Mouse (Mus musculus) myocyte (in vitro differentiated cells): ENCODE data around the gene Rnf144a. TPM values are rescaled to one million over a fixed set of nuclear protein-coding genes. Genes with fewer than 3 reads are reported as not detected.

ENCODE experiments used
- H3K27me3 ChIP-seq: one replicate; pipeline ENCODE4 v1.6.1; 2011; ENCODE audit not compliant: control insufficient read depth, insufficient read depth, insufficient read length
- H3K36me3 ChIP-seq: one replicate; pipeline ENCODE4 v1.6.1; 2011; ENCODE audit not compliant: control insufficient read depth, insufficient read depth
- H3K4me2 ChIP-seq: one replicate; pipeline ENCODE4 v1.6.1; 2011; ENCODE audit warnings: low read depth, control low read depth
- H3K4me3 ChIP-seq: one replicate; pipeline ENCODE4 v1.5.1; 2011; ENCODE audit warnings: mild to moderate bottlenecking, control low read depth, moderate library complexity
- H3K79me2 ChIP-seq: one replicate; pipeline ENCODE4 v1.6.1; 2011; ENCODE audit not compliant: control insufficient read depth, insufficient read depth
- H3ac ChIP-seq: one replicate; pipeline ENCODE4 v1.6.1; 2011; ENCODE audit not compliant: control insufficient read depth, insufficient read length
- CEBPB ChIP-seq: IDR thresholded peaks from 2 replicates; pipeline ENCODE4 v1.6.1; 2011; ENCODE audit warnings: mild to moderate bottlenecking, moderate library complexity; ENCODE audit not compliant: poor library complexity, insufficient read depth, severe bottlenecking
- E2F4 ChIP-seq: IDR thresholded peaks from one replicate; pipeline ENCODE4 v1.6.1; 2011; ENCODE audit warnings: mild to moderate bottlenecking, control low read depth, moderate library complexity; ENCODE audit not compliant: insufficient read depth
- MAX ChIP-seq: IDR thresholded peaks from one replicate; pipeline ENCODE4 v1.6.1; 2011; ENCODE audit warnings: low read depth, mild to moderate bottlenecking, control low read depth
- MYOD1 ChIP-seq, 3 experiments: IDR thresholded peaks; one replicate each; pipeline ENCODE4 v1.6.1; 2011; ENCODE audit warnings: control low read depth in 2 of 3, low read depth in 2 of 3, mild to moderate bottlenecking in 2 of 3, moderate library complexity in 1 of 3; ENCODE audit not compliant: insufficient read length in 2 of 3, control insufficient read depth in 1 of 3
- MYOG ChIP-seq, 3 experiments: IDR thresholded peaks; one replicate each; pipeline ENCODE4 v1.6.1; 2011; ENCODE audit warnings: control low read depth in 2 of 3, low read depth in 2 of 3, mild to moderate bottlenecking in 2 of 3; ENCODE audit not compliant: insufficient read length in 2 of 3, control insufficient read depth in 1 of 3, insufficient read depth in 1 of 3
- POLR2A ChIP-seq: IDR thresholded peaks from one replicate; pipeline ENCODE4 v1.6.1; 2011; ENCODE audit warnings: low read depth, mild to moderate bottlenecking, control low read depth, moderate library complexity; ENCODE audit not compliant: insufficient read length
- POLR2AphosphoS2 ChIP-seq: IDR thresholded peaks from one replicate; pipeline ENCODE4 v1.6.1; 2011; ENCODE audit warnings: low read depth, control low read depth; ENCODE audit not compliant: insufficient read length
- REST ChIP-seq: IDR thresholded peaks from one replicate; pipeline ENCODE4 v1.6.1; 2011; ENCODE audit warnings: mild to moderate bottlenecking, control low read depth, moderate library complexity; ENCODE audit not compliant: insufficient read depth, insufficient read length
- SRF ChIP-seq: IDR thresholded peaks from one replicate; pipeline ENCODE4 v1.6.1; 2011; ENCODE audit warnings: low read depth; ENCODE audit not compliant: control insufficient read depth, insufficient read length
- TCF12 ChIP-seq: IDR thresholded peaks from one replicate; pipeline ENCODE4 v1.6.1; 2011; ENCODE audit warnings: mild to moderate bottlenecking, control low read depth; ENCODE audit not compliant: poor library complexity, insufficient read depth, severe bottlenecking
- TCF3 ChIP-seq: IDR thresholded peaks from one replicate; pipeline ENCODE4 v1.6.1; 2011; ENCODE audit warnings: low read depth, control low read depth; ENCODE audit not compliant: insufficient read length
- USF1 ChIP-seq: IDR thresholded peaks from one replicate; pipeline ENCODE4 v1.6.1; 2011; ENCODE audit warnings: low read depth, mild to moderate bottlenecking, control low read depth, moderate library complexity
- polyA plus RNA-seq: library from polyadenylated mRNA; unstranded; fragments of >200 nt; fragmentation: generic; extraction: Trizol; gene quantifications from one replicate; pipeline ENCODE4 v1.2.1, GENCODE M21; 2012; ENCODE audit warnings: missing spikeins

Rnf144a gene
- polyA plus RNA-seq, 1 experiment, result not detected

DNA sequence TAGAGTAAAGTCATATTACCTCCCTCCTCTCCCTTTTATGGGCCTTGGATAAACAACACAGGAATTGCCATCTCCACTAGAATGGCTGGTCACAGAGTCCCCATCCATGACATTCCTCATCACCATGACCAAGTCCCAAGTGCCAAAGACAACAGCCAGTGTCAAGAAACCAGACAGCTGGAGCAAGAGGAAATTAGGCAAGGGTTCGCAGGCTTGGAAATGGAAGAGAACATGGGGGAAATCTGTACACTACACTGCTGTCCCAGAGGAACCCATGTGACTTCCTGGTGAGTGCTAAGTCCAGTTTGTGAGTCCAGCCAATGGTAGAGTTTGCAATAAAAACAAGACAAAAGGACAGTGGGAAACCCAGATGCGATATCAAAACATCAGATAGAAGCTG is 47.7 kb downstream of the Rnf144a start:
- Histone ChIP-seq H3K36me3 (no peaks in the 10 kb centered on the region), H3K4me2 (no peak overlapping the region), H3K79me2 (no peaks in the 10 kb centered on the region), H3K4me3 (no peak overlapping the region), H3K27me3 (no peaks in the 10 kb centered on the region), H3ac (no peak overlapping the region)
- no peak for TF ChIP-seq MYOD1 (IDR thresholded peaks at IDR 0.05; ENCODE audit: control insufficient read depth in 1 of 3, insufficient read length in 2 of 3, low read depth in 2 of 3)

DNA sequence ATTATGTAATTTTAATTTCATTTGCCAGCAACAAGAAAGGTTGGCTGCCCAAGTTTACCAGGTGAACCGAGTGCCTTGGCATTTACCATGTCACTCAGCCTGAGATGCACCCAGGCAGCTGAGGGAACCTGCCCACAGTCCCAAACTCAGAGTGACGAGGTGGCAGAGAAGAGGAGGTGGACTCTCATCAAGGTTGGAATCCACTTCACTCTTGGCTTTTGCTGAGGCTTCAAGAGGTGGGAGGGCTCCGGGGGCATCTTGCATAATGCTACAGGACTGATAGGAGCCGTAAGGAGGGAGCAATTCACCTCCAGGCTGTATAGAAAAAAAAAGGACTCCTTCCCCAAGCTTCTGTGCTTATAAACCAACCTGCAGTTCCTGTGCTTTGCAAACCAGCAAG is 48.7 kb downstream of the Rnf144a start:
- H3K4me2 ChIP-seq, result no peak overlapping the region
- H3ac ChIP-seq, result no peak overlapping the region
- H3K79me2 ChIP-seq, result no peaks in the 10 kb centered on the region
- no peak overlapping the region for H3K4me3 ChIP-seq
- no peaks in the 10 kb centered on the region for H3K27me3 ChIP-seq
- H3K36me3 ChIP-seq, result no peaks in the 10 kb centered on the region
- no peak for TF ChIP-seq MYOD1 (IDR thresholded peaks at IDR 0.05; ENCODE audit: control insufficient read depth in 1 of 3, insufficient read length in 2 of 3, low read depth in 2 of 3)
- no peak for TF ChIP-seq MYOG (IDR thresholded peaks at IDR 0.05; ENCODE audit: control insufficient read depth in 1 of 3, insufficient read depth in 1 of 3, insufficient read length in 2 of 3, low read depth in 2 of 3)
- TF ChIP-seq SRF, result no peak
- TF ChIP-seq POLR2AphosphoS2, result no peak
- no peak for TF ChIP-seq CEBPB
- TF ChIP-seq REST, result no peak
- no peak for TF ChIP-seq E2F4
- TF ChIP-seq USF1, result no peak
- no peak for TF ChIP-seq TCF3

DNA sequence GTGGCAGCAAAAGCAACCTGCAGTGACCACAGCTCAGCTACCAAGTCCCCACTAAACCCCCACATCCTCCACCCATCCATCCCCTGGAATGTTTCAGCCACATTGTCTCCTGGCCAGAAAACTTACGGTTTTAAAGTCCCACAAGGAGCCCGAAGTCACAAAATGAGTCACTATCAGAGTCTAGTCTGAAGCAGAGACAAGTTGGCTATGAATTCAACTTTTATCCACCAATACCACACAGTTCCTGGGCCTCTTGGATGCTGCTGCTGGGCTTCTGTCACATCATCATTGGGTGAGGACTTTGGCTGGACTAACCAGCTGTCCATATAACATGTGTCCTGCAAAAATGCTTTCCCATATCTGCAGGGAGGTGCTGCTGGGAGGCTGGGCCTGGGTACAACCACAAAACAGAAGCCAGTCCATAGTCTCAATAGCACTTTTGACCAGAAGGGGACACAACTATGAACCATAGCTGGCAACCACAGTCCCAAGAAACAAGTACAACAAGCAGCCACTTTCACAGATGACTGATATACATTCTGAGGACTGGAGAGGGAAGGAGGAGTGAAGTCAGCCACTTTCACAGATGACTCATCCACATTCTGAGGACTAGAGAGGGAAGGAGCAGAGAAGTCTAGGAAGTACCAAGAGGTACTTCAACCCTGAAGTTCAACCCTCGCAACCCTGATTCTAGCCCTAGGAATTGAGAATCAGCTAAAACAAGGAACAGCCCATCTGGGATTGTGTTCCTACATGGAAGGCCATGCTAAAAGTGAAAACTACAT is 49.3 kb downstream of the Rnf144a start:
- H3K4me3 ChIP-seq, result no peak overlapping the region
- no peak for TF ChIP-seq MYOD1 (IDR thresholded peaks at IDR 0.05; ENCODE audit: control insufficient read depth in 1 of 3, insufficient read length in 2 of 3, low read depth in 2 of 3)
- no peaks in the 10 kb centered on the region for H3K79me2 ChIP-seq
- no peak overlapping the region for H3K4me2 ChIP-seq
- H3ac ChIP-seq, result no peak overlapping the region
- no peaks in the 10 kb centered on the region for H3K36me3 ChIP-seq
- H3K27me3 ChIP-seq, result no peaks in the 10 kb centered on the region

DNA sequence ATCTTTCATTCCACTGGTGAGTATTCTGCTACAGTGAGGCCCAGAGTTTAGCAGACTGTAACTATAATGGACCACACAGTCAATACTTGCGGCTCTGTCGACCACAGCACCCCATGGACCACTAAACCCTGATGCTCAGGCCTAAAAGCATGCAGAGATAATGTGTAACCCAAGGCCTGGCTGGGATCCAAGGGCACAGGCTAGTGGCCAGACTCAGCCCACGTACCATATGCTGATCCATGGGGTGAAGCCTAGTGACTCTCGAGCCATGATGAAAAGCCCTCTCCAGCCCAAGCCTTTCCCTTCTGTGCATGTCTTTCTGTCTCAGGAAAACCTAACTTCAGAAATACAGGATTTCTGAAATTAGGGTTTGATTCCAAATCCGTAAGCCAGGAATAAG is 50.2 kb downstream of the Rnf144a start:
- no peak for TF ChIP-seq USF1
- Histone ChIP-seq H3K36me3 (no peaks in the 10 kb centered on the region), H3K4me2 (no peak overlapping the region), H3ac (no peak overlapping the region), H3K27me3 (no peaks in the 10 kb centered on the region), H3K79me2 (no peaks in the 10 kb centered on the region), H3K4me3 (no peak overlapping the region)

DNA sequence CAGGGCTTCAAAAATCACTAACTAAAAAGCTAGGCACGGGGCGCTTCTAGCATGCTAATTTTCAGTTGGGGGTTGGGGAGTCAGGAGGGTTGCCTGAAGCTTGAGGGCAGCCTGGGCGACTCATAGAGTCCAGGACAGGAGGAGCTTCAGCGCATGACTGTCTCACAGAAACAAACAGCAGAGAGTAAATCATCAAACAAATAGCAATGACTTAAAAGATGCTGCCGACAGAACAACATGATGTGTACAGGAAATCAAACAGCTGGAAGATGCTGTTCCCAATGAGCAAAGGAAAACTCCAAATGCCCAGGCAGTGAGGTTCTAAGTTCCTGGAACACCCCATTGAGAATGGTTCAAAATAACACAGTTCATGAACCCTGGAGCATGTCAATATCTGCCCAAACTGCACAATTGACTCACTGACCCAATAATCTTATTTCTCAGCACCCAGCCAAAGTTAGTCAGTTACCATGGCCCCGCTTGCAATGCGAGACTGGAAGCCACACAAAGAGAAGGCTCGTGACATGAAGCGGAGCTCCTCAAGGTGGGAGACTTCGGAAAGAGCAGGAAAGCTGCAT is 54.0 kb downstream of the Rnf144a start:
- no peaks in the 10 kb centered on the region for H3K27me3 ChIP-seq
- H3K36me3 ChIP-seq, result no peaks in the 10 kb centered on the region
- TF ChIP-seq POLR2AphosphoS2 (no peak), MAX (no peak), TCF12 (no peak), TCF3 (no peak), MYOG (IDR thresholded peaks at IDR 0.05; ENCODE audit: control insufficient read depth in 1 of 3, insufficient read depth in 1 of 3, insufficient read length in 2 of 3, low read depth in 2 of 3) (no peak), REST (no peak), MYOD1 (IDR thresholded peaks at IDR 0.05; ENCODE audit: control insufficient read depth in 1 of 3, insufficient read length in 2 of 3, low read depth in 2 of 3) (no peak), CEBPB (no peak), POLR2A (no peak), SRF (no peak), E2F4 (no peak), USF1 (no peak)
- H3ac ChIP-seq, result no peak overlapping the region
- no peak overlapping the region for H3K4me3 ChIP-seq
- H3K79me2 ChIP-seq, result no peaks in the 10 kb centered on the region
- no peak overlapping the region for H3K4me2 ChIP-seq

DNA sequence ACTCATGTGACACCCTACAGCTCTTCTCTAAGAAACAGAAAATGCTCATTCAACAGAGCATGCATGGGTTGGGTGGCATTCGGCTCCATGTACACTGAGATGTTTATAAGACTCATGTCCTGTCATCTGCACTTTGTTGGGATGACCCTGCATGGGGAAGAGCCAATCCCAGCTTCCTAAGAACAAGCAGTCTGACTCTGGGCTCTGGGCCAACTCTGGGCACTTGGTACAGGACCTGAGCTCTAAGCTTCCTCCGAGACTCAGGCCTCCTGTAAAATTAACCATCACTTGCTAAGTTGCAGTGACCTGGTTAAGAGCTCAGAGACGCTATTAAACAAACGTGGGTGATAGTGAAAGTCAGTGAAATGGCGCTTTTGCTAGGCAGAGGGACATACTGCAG is 55.2 kb downstream of the Rnf144a start:
- Histone ChIP-seq H3K4me2 (no peak overlapping the region), H3K36me3 (no peaks in the 10 kb centered on the region), H3K79me2 (no peaks in the 10 kb centered on the region), H3K4me3 (no peak overlapping the region), H3ac (no peak overlapping the region), H3K27me3 (no peaks in the 10 kb centered on the region)
- TF ChIP-seq MAX, result no peak
- no peak for TF ChIP-seq MYOD1 (IDR thresholded peaks at IDR 0.05; ENCODE audit: control insufficient read depth in 1 of 3, insufficient read length in 2 of 3, low read depth in 2 of 3)
- no peak for TF ChIP-seq SRF
- TF ChIP-seq REST, result no peak
- no peak for TF ChIP-seq TCF12
- no peak for TF ChIP-seq POLR2A
- no peak for TF ChIP-seq USF1
- no peak for TF ChIP-seq POLR2AphosphoS2
- TF ChIP-seq E2F4, result no peak
